Mouse (Mus musculus) urinary bladder, postnatal 10 days (tissue): ENCODE data around the gene Morc1.

ENCODE experiments used
- DNase-seq: peaks from one replicate; pipeline ENCODE4 v3.0.0; 2022; ENCODE audit warnings: low spot score

Gene Morc1

GRCm38 (mm10) chr16:48626186-48626585, 195.1 kb downstream of the Morc1 start:
- no peak for DNase-seq

GRCm38 (mm10) chr16:48627296-48627695, 196.3 kb downstream of the Morc1 start:
- no peak for DNase-seq

GRCm38 (mm10) chr16:48629710-48630109, 198.7 kb downstream of the Morc1 start:
- no peak for DNase-seq

- no peak for DNase-seq
Measured at GRCm38 (mm10) chr16:48630466-48630865, 199.4 kb downstream of the Morc1 start.

GRCm38 (mm10) chr16:48632351-48632750, 201.3 kb downstream of the Morc1 start:
- no peak for DNase-seq

GRCm38 (mm10) chr16:48646246-48646645, 215.2 kb downstream of the Morc1 start:
- DNase-seq: no peak

- no peak for DNase-seq
Measured at GRCm38 (mm10) chr16:48671696-48672095, 240.7 kb downstream of the Morc1 start.

- no peak for DNase-seq
Measured at GRCm38 (mm10) chr16:48672664-48673063, 241.6 kb downstream of the Morc1 start.

GRCm38 (mm10) chr16:48675607-48676006, 244.6 kb downstream of the Morc1 start:
- no peak for DNase-seq

GRCm38 (mm10) chr16:48676205-48676604, 245.2 kb downstream of the Morc1 start:
- no peak for DNase-seq

GRCm38 (mm10) chr16:48677381-48677780, 246.3 kb downstream of the Morc1 start:
- DNase-seq: no peak

GRCm38 (mm10) chr16:48678029-48678428, 247.0 kb downstream of the Morc1 start:
- no peak for DNase-seq
